Mouse (Mus musculus) megakaryocyte, embryonic 14.5 days (primary cell): Measurements from ENCODE around the gene Gm20388. TPM values are rescaled to one million over a fixed set of nuclear protein-coding genes. Genes with fewer than 3 reads are reported as not detected.

ENCODE experiments used
- H3K27me3 ChIP-seq: replicated peaks from 2 replicates; pipeline ENCODE3; 2012; ENCODE audit warnings: inconsistent platforms
- H3K36me3 ChIP-seq: replicated peaks from 2 replicates; pipeline ENCODE3; 2012; ENCODE audit warnings: low read length, inconsistent platforms, mixed read lengths
- H3K4me1 ChIP-seq: 2 replicates; pipeline ENCODE4 v1.6.1; 2012; ENCODE audit warnings: inconsistent platforms
- H3K4me3 ChIP-seq: replicated peaks from 2 replicates; pipeline ENCODE3; 2012; ENCODE audit warnings: moderate library complexity, mild to moderate bottlenecking, inconsistent platforms
- H3K9me3 ChIP-seq: 2 replicates; pipeline ENCODE4 v1.6.1; 2012; ENCODE audit warnings: inconsistent platforms
- FLI1 ChIP-seq: IDR thresholded peaks from 2 replicates; pipeline ENCODE4 v1.6.1; 2012; ENCODE audit warnings: low read length, inconsistent platforms, mixed read lengths
- GATA1 ChIP-seq: IDR thresholded peaks from 3 replicates; pipeline ENCODE4 v1.6.1; 2012; ENCODE audit warnings: mixed read lengths, low read length, inconsistent platforms, borderline replicate concordance
- polyA plus RNA-seq: library from polyadenylated mRNA; stranded (reverse); fragments of >175 nt; gene quantifications from 2 replicates; pipeline ENCODE4 v1.2.3, GENCODE M21; 2012; ENCODE audit warnings: low replicate concordance; ENCODE audit not compliant: insufficient read depth

The Gm20388 gene
- polyA plus RNA-seq, 1 experiment = 111 TPM

DNA sequence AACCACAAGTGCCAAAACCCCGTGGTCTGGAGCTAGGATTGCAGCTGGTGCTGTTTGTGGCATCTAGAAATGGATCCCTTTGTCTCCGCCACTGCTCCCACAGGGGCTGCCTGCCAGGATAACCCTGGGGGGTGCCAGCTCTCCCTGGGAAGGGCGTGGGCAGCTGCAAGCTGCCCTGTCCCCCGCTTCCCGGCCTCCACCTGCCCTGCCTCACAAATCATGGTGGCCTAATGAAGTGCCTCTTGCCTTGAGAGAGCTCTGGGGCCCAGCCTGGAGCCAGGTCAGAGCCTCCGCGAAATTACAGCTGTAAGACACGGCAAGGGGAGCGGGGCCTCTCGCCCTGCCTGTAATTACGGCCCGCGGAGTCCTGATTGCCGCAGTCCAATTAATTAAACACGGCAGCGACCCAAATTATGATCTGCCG, 539.0 kb downstream of the Gm20388 start:
- Histone ChIP-seq H3K9me3 (0 out of 2 replicates have a peak, but pooled peaks cover 5% of the 10 kb centered on the region), H3K36me3 (no peaks in the 10 kb centered on the region), H3K4me3 (no peak overlapping the region), H3K27me3 (peaks cover 27% of the 10 kb centered on the region), H3K4me1 (peaks cover 72% of the 10 kb centered on the region)
- TF ChIP-seq GATA1 = no peak
- no peak for TF ChIP-seq FLI1

GRCm38 (mm10) chr8:120452111-120452510, 541.5 kb downstream of the Gm20388 start:
- H3K27me3 ChIP-seq = peaks cover 32% of the 10 kb centered on the region
- no peaks in the 10 kb centered on the region for H3K36me3 ChIP-seq
- no peak for TF ChIP-seq FLI1
- no peak for TF ChIP-seq GATA1
- H3K9me3 ChIP-seq = 0 out of 2 replicates have a peak, but pooled peaks cover 5% of the 10 kb centered on the region
- H3K4me3 ChIP-seq = no peak overlapping the region
- H3K4me1 ChIP-seq = peaks cover 75% of the 10 kb centered on the region

DNA sequence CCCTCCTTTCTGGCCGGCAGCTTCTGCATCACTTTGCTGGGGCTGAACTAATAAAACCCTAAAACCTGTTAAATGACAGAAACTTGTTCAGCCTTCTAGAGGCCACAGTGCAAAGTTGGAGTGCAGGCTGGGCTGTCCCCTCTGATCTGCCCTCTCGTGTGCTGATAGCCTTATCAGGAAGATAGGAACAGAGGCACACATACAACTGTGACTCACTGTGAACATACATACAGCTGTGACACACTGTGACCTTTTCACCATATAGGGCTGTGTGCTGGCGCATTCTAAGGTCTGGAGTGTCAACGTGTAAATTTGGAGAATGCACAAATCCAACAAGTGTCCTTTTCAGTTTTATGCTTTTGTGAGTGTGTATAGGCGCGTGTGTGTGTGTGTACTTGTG, 543.8 kb downstream of the Gm20388 start:
- Histone ChIP-seq H3K27me3 (peaks cover 32% of the 10 kb centered on the region), H3K4me1 (peaks cover 79% of the 10 kb centered on the region), H3K4me3 (no peak overlapping the region), H3K36me3 (no peaks in the 10 kb centered on the region), H3K9me3 (0 out of 2 replicates have a peak, but pooled peaks cover 5% of the 10 kb centered on the region)
- TF ChIP-seq GATA1 (no peak), FLI1 (no peak)

DNA sequence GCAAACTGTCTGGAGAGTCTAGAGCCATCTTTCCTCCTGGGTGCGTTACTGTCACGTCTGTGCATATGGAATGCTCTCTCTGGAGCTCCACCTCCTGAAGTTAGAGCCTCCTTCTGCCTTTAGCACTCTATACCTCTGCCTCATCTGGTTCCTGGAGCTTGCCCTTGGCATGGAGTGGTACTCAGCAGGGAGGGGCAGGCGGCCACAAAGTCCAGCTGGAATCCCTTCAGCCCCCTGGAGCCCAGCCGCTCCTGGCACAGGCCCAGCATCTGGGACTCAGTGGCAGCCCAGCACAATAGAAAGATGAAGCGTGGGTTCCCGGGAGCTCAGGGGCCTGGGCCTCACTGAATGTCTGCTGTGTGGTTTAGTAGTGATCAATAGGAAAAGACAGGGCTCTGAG, 549.7 kb downstream of the Gm20388 start:
- Histone ChIP-seq H3K9me3 (peaks cover 7% of the 10 kb centered on the region; the same call in 1 of the 2 replicates), H3K4me1 (peaks cover 96% of the 10 kb centered on the region), H3K27me3 (peaks cover 17% of the 10 kb centered on the region), H3K36me3 (no peaks in the 10 kb centered on the region), H3K4me3 (no peak overlapping the region)
- TF ChIP-seq GATA1 (no peak), FLI1 (no peak)

GRCm38 (mm10) chr8:120462119-120462551, 551.5 kb downstream of the Gm20388 start:
- no peak for TF ChIP-seq FLI1
- Histone ChIP-seq H3K27me3 (peaks cover 21% of the 10 kb centered on the region), H3K36me3 (no peaks in the 10 kb centered on the region), H3K4me1 (peaks cover 96% of the 10 kb centered on the region), H3K4me3 (peak overlapping the region; percentile 28), H3K9me3 (peaks cover 7% of the 10 kb centered on the region; the same call in 1 of the 2 replicates)

DNA sequence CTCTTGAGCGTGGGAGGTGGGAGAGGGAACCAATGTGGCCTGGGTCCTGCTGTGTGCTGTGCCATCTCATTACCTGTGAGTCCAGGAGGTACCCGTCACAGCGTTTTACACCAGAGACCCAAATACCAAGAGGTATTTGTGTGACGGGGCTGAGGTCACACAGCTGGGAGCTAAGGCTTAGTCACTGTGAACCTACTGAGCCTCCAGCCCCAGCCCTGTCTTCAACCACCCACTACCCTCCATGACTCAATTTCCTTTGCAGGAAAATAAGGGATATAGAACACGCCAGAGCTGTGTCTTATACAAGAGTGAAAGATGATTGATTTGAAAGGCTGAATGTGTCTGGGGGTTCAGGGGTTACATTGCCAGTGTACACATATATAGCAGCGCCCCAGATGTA, 552.0 kb downstream of the Gm20388 start:
- peaks cover 97% of the 10 kb centered on the region for H3K4me1 ChIP-seq
- H3K27me3 ChIP-seq = peaks cover 24% of the 10 kb centered on the region
- no peak overlapping the region for H3K4me3 ChIP-seq
- H3K36me3 ChIP-seq = no peaks in the 10 kb centered on the region
- H3K9me3 ChIP-seq = peaks cover 7% of the 10 kb centered on the region; the same call in 1 of the 2 replicates
- TF ChIP-seq FLI1 = no peak

- no peak overlapping the region for H3K4me3 ChIP-seq
- TF ChIP-seq GATA1 (no peak), FLI1 (no peak)
- no peaks in the 10 kb centered on the region for H3K36me3 ChIP-seq
- H3K4me1 ChIP-seq = peaks cover 96% of the 10 kb centered on the region
- peaks cover 7% of the 10 kb centered on the region; the same call in 1 of the 2 replicates for H3K9me3 ChIP-seq
- H3K27me3 ChIP-seq = peaks cover 28% of the 10 kb centered on the region
These were observed 553.4 kb downstream of the Gm20388 start for GRCm38 (mm10) chr8:120463918-120464584.

DNA sequence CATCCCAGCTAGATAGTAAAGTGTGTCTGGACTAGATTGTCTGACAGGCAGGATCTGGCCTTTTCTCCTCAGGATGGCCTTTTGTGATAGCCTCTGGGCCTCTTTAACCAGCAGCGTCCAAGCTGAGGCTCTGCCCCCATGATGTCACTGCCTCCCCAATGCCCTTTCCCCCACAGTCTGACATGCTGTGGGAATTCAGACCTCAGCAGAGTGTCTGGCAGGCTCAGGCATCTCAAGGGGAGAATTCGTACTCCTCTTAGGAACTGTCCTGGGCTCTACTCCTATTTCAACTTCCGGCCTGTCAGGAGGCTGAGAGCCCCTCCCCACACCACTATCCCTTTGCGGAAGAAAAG, 553.9 kb downstream of the Gm20388 start:
- H3K4me3 ChIP-seq = no peak overlapping the region
- peaks cover 26% of the 10 kb centered on the region for H3K27me3 ChIP-seq
- TF ChIP-seq FLI1 = no peak
- TF ChIP-seq GATA1 = no peak
- peaks cover 95% of the 10 kb centered on the region for H3K4me1 ChIP-seq
- peaks cover 7% of the 10 kb centered on the region; the same call in 1 of the 2 replicates for H3K9me3 ChIP-seq
- no peaks in the 10 kb centered on the region for H3K36me3 ChIP-seq

GRCm38 (mm10) chr8:120465710-120466109, 555.1 kb downstream of the Gm20388 start:
- peaks cover 95% of the 10 kb centered on the region for H3K4me1 ChIP-seq
- H3K9me3 ChIP-seq = peaks cover 7% of the 10 kb centered on the region; the same call in 1 of the 2 replicates
- no peak overlapping the region for H3K4me3 ChIP-seq
- H3K36me3 ChIP-seq = no peaks in the 10 kb centered on the region
- no peak for TF ChIP-seq GATA1
- H3K27me3 ChIP-seq = peaks cover 23% of the 10 kb centered on the region

DNA sequence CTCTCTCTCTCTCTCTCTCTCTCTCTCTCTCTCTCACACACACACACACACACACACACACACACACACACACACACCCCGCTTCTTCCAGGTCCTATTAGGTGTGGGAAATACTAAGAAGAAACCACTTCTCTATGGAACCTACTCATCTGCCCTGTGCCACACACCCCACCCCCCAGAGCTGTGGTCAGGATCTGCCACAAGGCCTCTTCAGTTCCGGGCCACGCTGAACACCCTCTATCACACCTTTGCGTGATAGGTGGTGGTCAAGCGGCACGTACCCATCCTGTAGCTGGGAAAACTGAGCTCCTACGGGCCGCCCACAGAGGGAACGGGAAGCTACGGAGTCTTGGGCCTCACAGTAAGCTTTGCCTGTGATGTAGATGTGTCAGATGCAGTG, 555.6 kb downstream of the Gm20388 start:
- Histone ChIP-seq H3K27me3 (peaks cover 21% of the 10 kb centered on the region), H3K9me3 (peaks cover 7% of the 10 kb centered on the region; the same call in 1 of the 2 replicates), H3K36me3 (no peaks in the 10 kb centered on the region), H3K4me1 (peaks cover 95% of the 10 kb centered on the region), H3K4me3 (no peak overlapping the region)
- TF ChIP-seq GATA1 (no peak), FLI1 (no peak)

DNA sequence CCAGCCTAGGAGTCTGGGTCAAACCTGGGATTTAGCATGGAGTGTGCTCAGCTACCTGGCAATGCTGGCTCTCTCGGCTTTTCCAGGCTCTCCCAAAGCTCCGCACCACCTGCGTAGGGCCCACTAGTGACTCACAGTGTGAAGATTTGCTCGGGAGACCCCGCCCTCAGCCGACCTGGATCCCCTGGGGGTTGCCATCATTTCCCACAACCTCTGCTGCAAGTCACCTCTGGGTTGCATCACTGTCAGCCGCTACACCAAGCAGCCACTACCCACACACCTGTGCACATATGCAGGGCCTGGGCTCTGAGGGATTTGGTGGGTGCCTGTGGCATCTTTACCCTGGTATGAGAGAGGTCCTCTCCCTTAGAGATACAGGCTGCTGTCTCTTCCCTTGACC, 557.0 kb downstream of the Gm20388 start:
- H3K4me1 ChIP-seq = peaks cover 95% of the 10 kb centered on the region
- TF ChIP-seq GATA1 = no peak
- TF ChIP-seq FLI1 = no peak
- no peak overlapping the region for H3K4me3 ChIP-seq
- H3K27me3 ChIP-seq = peaks cover 16% of the 10 kb centered on the region
- H3K36me3 ChIP-seq = no peaks in the 10 kb centered on the region
- H3K9me3 ChIP-seq = peaks cover 7% of the 10 kb centered on the region; the same call in 1 of the 2 replicates
